Mouse (Mus musculus) splenic B cell, adult 2 months (primary cell): Measurements from ENCODE around the gene Fry.

Source experiments
- DNase-seq: peaks from one replicate; pipeline ENCODE4 v3.0.0-alpha.2; 2011; ENCODE audit warnings: low read depth, low spot score
- H3K27me3 ChIP-seq: 2 replicates; pipeline ENCODE4 v1.6.1; 2012; ENCODE audit warnings: mild to moderate bottlenecking, low read length, moderate library complexity, mixed read lengths; ENCODE audit not compliant: control insufficient read depth, poor library complexity, insufficient read depth, severe bottlenecking
- H3K36me3 ChIP-seq: 2 replicates; pipeline ENCODE4 v1.6.1; 2012; ENCODE audit warnings: mild to moderate bottlenecking, low read length, moderate library complexity, mixed read lengths; ENCODE audit not compliant: control insufficient read depth, poor library complexity, insufficient read depth, severe bottlenecking

Fry gene

GRCm38 (mm10) chr5:150149725-150150124 lies 31.3 kb downstream of the Fry start:
- H3K36me3 ChIP-seq: no peaks in the 10 kb centered on the region
- no peak for DNase-seq
- H3K27me3 ChIP-seq: no peaks in the 10 kb centered on the region

GRCm38 (mm10) chr5:150150986-150151385 lies 32.5 kb downstream of the Fry start:
- no peaks in the 10 kb centered on the region for H3K27me3 ChIP-seq
- no peak for DNase-seq
- H3K36me3 ChIP-seq: no peaks in the 10 kb centered on the region

GRCm38 (mm10) chr5:150152071-150152879 lies 33.8 kb downstream of the Fry start:
- Histone ChIP-seq H3K36me3 (no peaks in the 10 kb centered on the region), H3K27me3 (no peaks in the 10 kb centered on the region)
- DNase-seq: no peak

- no peak for DNase-seq
- Histone ChIP-seq H3K36me3 (no peaks in the 10 kb centered on the region), H3K27me3 (no peaks in the 10 kb centered on the region)
Observed at GRCm38 (mm10) chr5:150152880-150153281, 34.4 kb downstream of the Fry start.

- Histone ChIP-seq H3K27me3 (no peaks in the 10 kb centered on the region), H3K36me3 (no peaks in the 10 kb centered on the region)
- DNase-seq: peak; percentile 50
Observed at GRCm38 (mm10) chr5:150155388-150155787, 36.9 kb downstream of the Fry start.

- DNase-seq: peak; percentile 70
- no peaks in the 10 kb centered on the region for H3K27me3 ChIP-seq
- no peaks in the 10 kb centered on the region for H3K36me3 ChIP-seq
Observed at GRCm38 (mm10) chr5:150156063-150156786, 37.8 kb downstream of the Fry start.

GRCm38 (mm10) chr5:150157682-150158081 lies 39.2 kb downstream of the Fry start:
- peak; percentile 91 for DNase-seq
- Histone ChIP-seq H3K27me3 (no peaks in the 10 kb centered on the region), H3K36me3 (no peaks in the 10 kb centered on the region)

GRCm38 (mm10) chr5:150159151-150159550 lies 40.7 kb downstream of the Fry start:
- Histone ChIP-seq H3K36me3 (no peaks in the 10 kb centered on the region), H3K27me3 (no peaks in the 10 kb centered on the region)
- no peak for DNase-seq

- no peaks in the 10 kb centered on the region for H3K27me3 ChIP-seq
- no peaks in the 10 kb centered on the region for H3K36me3 ChIP-seq
- peak; percentile 41 for DNase-seq
Observed at GRCm38 (mm10) chr5:150161193-150161592, 42.7 kb downstream of the Fry start.

GRCm38 (mm10) chr5:150161898-150162297 lies 43.5 kb downstream of the Fry start:
- no peak for DNase-seq
- Histone ChIP-seq H3K27me3 (no peaks in the 10 kb centered on the region), H3K36me3 (no peaks in the 10 kb centered on the region)

GRCm38 (mm10) chr5:150164671-150165070 lies 46.2 kb downstream of the Fry start:
- Histone ChIP-seq H3K36me3 (no peaks in the 10 kb centered on the region), H3K27me3 (no peaks in the 10 kb centered on the region)
- DNase-seq: no peak

- Histone ChIP-seq H3K27me3 (no peaks in the 10 kb centered on the region), H3K36me3 (no peaks in the 10 kb centered on the region)
- DNase-seq: no peak
Observed at GRCm38 (mm10) chr5:150166811-150167210, 48.4 kb downstream of the Fry start.

- Histone ChIP-seq H3K36me3 (no peaks in the 10 kb centered on the region), H3K27me3 (no peaks in the 10 kb centered on the region)
- no peak for DNase-seq
Observed at GRCm38 (mm10) chr5:150167287-150167686, 48.8 kb downstream of the Fry start.

- H3K36me3 ChIP-seq: no peaks in the 10 kb centered on the region
- peak; percentile 86 for DNase-seq
- no peaks in the 10 kb centered on the region for H3K27me3 ChIP-seq
Observed at GRCm38 (mm10) chr5:150168712-150169111, 50.3 kb downstream of the Fry start.

GRCm38 (mm10) chr5:150171562-150171961 lies 53.1 kb downstream of the Fry start:
- H3K27me3 ChIP-seq: no peaks in the 10 kb centered on the region
- no peak for DNase-seq
- H3K36me3 ChIP-seq: no peaks in the 10 kb centered on the region
